Mouse (Mus musculus) bone marrow, adult 2 months (tissue): ENCODE data around the gene Olig3.

Experiments
- CTCF ChIP-seq: fragments of 200-500 bp; IDR thresholded peaks from 2 replicates; pipeline ENCODE4 v1.5.1; 2011; ENCODE audit warnings: low read length, control low read depth; ENCODE audit not compliant: control insufficient read depth, insufficient read depth
- POLR2A ChIP-seq: fragments of 200-500 bp; IDR thresholded peaks from 2 replicates; pipeline ENCODE4 v1.6.1; 2011; ENCODE audit warnings: low read depth, mild to moderate bottlenecking, control low read depth, low read length, borderline replicate concordance; ENCODE audit not compliant: control insufficient read depth

GRCm38 (mm10) chr10:19356071-19356583, at the start of gene Olig3:
- TF ChIP-seq POLR2A (no peak), CTCF (no peak)
